Mouse (Mus musculus): ENCODE results near the gene Otor. TPM values are rescaled to one million over a fixed set of nuclear protein-coding genes. Genes with fewer than 3 reads are reported as not detected.

Gene Otor
- polyA plus RNA-seq, 1 experiment from 2014 or later = 1.1 TPM

DNA sequence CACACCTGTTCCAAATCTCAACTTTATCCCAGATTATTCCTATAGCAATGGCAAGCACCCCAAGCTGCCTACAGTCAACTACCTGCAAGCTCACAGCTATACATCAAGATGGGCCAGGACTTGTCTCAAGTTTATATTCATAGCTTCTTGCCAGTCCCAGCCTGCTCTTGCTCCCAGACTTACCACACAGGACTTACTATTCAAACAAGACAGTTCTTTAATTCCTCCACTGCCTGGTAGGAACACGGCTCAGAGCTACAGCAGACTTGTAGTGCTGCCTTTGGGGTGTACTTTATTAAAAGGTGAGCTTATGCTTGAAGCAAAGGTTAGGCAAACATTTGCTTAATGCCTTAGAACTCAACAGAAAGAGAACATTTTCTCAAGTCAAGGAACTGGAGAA, 18.9 kb downstream of the Otor start:
- ATAC-seq (replicated peaks; ENCODE audit: low FRiP score, low TSS enrichment, low read depth) (no peak), DNase-seq (ENCODE audit: low spot score) (no peak)
- 58% methylated on average over 1 of the region's 1 CpGs for WGBS
- H3K9ac ChIP-seq (ENCODE audit: low read length) = no peak overlapping the region
- H3K36me3 ChIP-seq (ENCODE audit: control insufficient read depth, insufficient read depth, low read length) = no peaks in the 10 kb centered on the region
- H3K4me2 ChIP-seq (ENCODE audit: low read length) = no peak overlapping the region
- no peak overlapping the region for H3K4me3 ChIP-seq (ENCODE audit: low read depth, low read length)
- no peak overlapping the region for H3K27ac ChIP-seq (ENCODE audit: low read depth)
- H3K9me3 ChIP-seq (ENCODE audit: control insufficient read depth, low read length) = no peaks in the 10 kb centered on the region
- no peaks in the 10 kb centered on the region for H3K4me1 ChIP-seq (replicated peaks; ENCODE audit: control insufficient read depth, insufficient read depth, low read length)
- no peaks in the 10 kb centered on the region for H3K27me3 ChIP-seq (replicated peaks; ENCODE audit: control insufficient read depth, insufficient read depth, low read length)

DNA sequence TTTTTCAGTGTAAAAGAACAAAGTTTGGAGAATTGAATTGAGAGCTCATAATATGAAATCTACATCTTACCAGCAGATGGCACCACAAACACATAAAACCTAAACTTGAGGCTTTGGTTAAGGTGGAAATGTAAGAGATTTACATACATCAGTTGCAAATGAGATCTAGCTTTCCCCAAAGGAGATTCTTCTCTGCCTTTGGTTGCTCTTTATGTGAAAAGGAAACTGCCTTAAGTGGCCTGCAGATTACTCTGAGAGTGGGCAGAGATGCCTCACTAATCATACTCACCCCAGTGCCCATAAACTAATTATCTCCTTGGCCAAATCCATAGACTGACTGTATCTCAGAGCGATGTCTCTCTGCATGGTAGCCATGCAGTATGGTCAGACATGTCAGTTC, 35.6 kb downstream of the Otor start:
- DNase-seq (ENCODE audit: low spot score) = no peak
- 86% methylated on average over 1 of the region's 1 CpGs for WGBS
- no peak overlapping the region for H3K9ac ChIP-seq (ENCODE audit: low read length)
- no peak overlapping the region for H3K4me3 ChIP-seq (ENCODE audit: low read depth, low read length)
- H3K9me3 ChIP-seq (ENCODE audit: control insufficient read depth, low read length) = no peaks in the 10 kb centered on the region
- no peak overlapping the region for H3K4me2 ChIP-seq (ENCODE audit: low read length)
- H3K4me1 ChIP-seq (replicated peaks; ENCODE audit: control insufficient read depth, insufficient read depth, low read length) = no peaks in the 10 kb centered on the region
- H3K27ac ChIP-seq (ENCODE audit: low read depth) = no peak overlapping the region
- ATAC-seq (replicated peaks; ENCODE audit: low FRiP score, low TSS enrichment, low read depth) = no peak
- H3K27me3 ChIP-seq (replicated peaks; ENCODE audit: control insufficient read depth, insufficient read depth, low read length) = no peaks in the 10 kb centered on the region
- H3K36me3 ChIP-seq (ENCODE audit: control insufficient read depth, insufficient read depth, low read length) = no peaks in the 10 kb centered on the region

DNA sequence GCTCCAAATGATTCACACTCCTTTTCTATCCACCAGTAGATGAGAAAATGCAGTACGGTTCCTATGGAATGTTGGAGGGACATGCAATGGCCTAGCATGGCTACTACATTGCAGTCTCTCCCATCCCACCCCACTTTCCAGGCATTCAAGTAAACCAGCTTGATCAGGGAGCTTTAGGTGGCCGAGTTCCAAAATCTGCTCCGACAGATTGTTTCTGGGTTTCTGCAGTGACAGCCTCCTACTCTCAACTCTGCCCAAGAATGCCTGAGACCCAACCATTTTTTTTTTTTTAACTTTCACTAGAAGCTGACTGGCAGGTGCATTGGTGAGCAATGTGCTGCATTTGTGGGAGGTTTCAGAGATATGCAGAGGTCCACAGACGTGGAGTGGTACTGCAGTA, 36.4 kb downstream of the Otor start:
- Histone ChIP-seq H3K4me2 (ENCODE audit: low read length) (no peak overlapping the region), H3K9me3 (ENCODE audit: control insufficient read depth, low read length) (no peaks in the 10 kb centered on the region), H3K4me1 (replicated peaks; ENCODE audit: control insufficient read depth, insufficient read depth, low read length) (no peaks in the 10 kb centered on the region), H3K27me3 (replicated peaks; ENCODE audit: control insufficient read depth, insufficient read depth, low read length) (no peaks in the 10 kb centered on the region), H3K4me3 (ENCODE audit: low read depth, low read length) (no peak overlapping the region), H3K27ac (ENCODE audit: low read depth) (no peak overlapping the region), H3K9ac (ENCODE audit: low read length) (no peak overlapping the region), H3K36me3 (ENCODE audit: control insufficient read depth, insufficient read depth, low read length) (no peaks in the 10 kb centered on the region)
- 77% methylated on average over 4 of the region's 4 CpGs for WGBS
- ATAC-seq (replicated peaks; ENCODE audit: low FRiP score, low TSS enrichment, low read depth) (no peak), DNase-seq (ENCODE audit: low spot score) (no peak)

GRCm38 (mm10) chr2:143117453-143117852, 39.2 kb downstream of the Otor start:
- ATAC-seq (replicated peaks; ENCODE audit: low FRiP score, low TSS enrichment, low read depth) (no peak), DNase-seq (ENCODE audit: low spot score) (no peak)
- Histone ChIP-seq H3K9ac (ENCODE audit: low read length) (no peak overlapping the region), H3K9me3 (ENCODE audit: control insufficient read depth, low read length) (no peaks in the 10 kb centered on the region), H3K4me2 (ENCODE audit: low read length) (no peak overlapping the region), H3K4me3 (ENCODE audit: low read depth, low read length) (no peak overlapping the region), H3K27me3 (replicated peaks; ENCODE audit: control insufficient read depth, insufficient read depth, low read length) (no peaks in the 10 kb centered on the region), H3K27ac (ENCODE audit: low read depth) (no peak overlapping the region), H3K4me1 (replicated peaks; ENCODE audit: control insufficient read depth, insufficient read depth, low read length) (no peaks in the 10 kb centered on the region), H3K36me3 (ENCODE audit: control insufficient read depth, insufficient read depth, low read length) (no peaks in the 10 kb centered on the region)
- WGBS = 69% methylated on average over 3 of the region's 3 CpGs

GRCm38 (mm10) chr2:143118221-143118620, 39.9 kb downstream of the Otor start:
- Histone ChIP-seq H3K4me1 (replicated peaks; ENCODE audit: control insufficient read depth, insufficient read depth, low read length) (no peaks in the 10 kb centered on the region), H3K4me2 (ENCODE audit: low read length) (no peak overlapping the region), H3K4me3 (ENCODE audit: low read depth, low read length) (no peak overlapping the region), H3K27me3 (replicated peaks; ENCODE audit: control insufficient read depth, insufficient read depth, low read length) (no peaks in the 10 kb centered on the region), H3K9ac (ENCODE audit: low read length) (no peak overlapping the region), H3K9me3 (ENCODE audit: control insufficient read depth, low read length) (no peaks in the 10 kb centered on the region), H3K36me3 (ENCODE audit: control insufficient read depth, insufficient read depth, low read length) (no peaks in the 10 kb centered on the region), H3K27ac (ENCODE audit: low read depth) (no peak overlapping the region)
- no peak for ATAC-seq (replicated peaks; ENCODE audit: low FRiP score, low TSS enrichment, low read depth)
- 78% methylated on average over 7 of the region's 7 CpGs for WGBS
- no peak for DNase-seq (ENCODE audit: low spot score)

DNA sequence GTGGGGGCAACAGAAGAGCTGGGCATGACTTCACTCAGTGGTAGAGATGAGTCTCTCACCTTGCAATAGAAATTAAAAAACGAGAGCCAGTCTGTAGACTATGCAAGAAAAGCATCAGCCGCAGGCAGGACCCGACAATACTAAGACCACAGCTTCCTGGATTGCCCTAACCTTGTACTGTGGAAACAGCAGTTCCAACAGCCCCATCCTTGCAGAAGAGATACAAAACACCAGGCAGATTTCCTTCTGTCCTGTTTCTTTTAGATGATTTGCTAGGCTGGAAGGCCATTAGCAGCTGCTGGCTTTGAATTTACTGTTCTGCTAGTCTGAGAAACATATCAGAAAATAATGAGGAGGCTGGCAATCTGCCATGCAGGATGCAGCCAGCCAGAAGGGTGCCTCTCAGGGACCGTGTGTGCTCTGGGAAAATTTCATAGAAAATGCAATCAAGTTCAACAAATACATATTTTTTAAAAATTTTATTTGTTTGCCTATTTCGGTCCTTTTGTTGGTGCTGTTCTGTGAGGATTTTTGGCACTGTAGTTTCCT, 52.9 kb downstream of the Otor start:
- WGBS = 69% methylated on average over 5 of the region's 5 CpGs
- H3K27ac ChIP-seq (ENCODE audit: low read depth) = no peak overlapping the region
- ATAC-seq (replicated peaks; ENCODE audit: low FRiP score, low TSS enrichment, low read depth) = no peak

More for the DNA sequence above, 52.9 kb downstream of the Otor start:
- DNase-seq (ENCODE audit: low spot score) = no peak
- Histone ChIP-seq H3K9ac (ENCODE audit: low read length) (no peak overlapping the region), H3K4me3 (ENCODE audit: low read depth, low read length) (no peak overlapping the region), H3K4me2 (ENCODE audit: low read length) (no peak overlapping the region), H3K27me3 (replicated peaks; ENCODE audit: control insufficient read depth, insufficient read depth, low read length) (no peaks in the 10 kb centered on the region), H3K36me3 (ENCODE audit: control insufficient read depth, insufficient read depth, low read length) (no peaks in the 10 kb centered on the region), H3K9me3 (ENCODE audit: control insufficient read depth, low read length) (no peaks in the 10 kb centered on the region), H3K4me1 (replicated peaks; ENCODE audit: control insufficient read depth, insufficient read depth, low read length) (no peaks in the 10 kb centered on the region)

Other genes with a start within 250 kb of the Otor start
- gene Kif16b, start 176.9 kb upstream of the Otor start, polyA plus RNA-seq (2014; fragmentation: Nextera tagmentation; extraction: Ambion mirVana) = 12.3 and 12.7 TPM in 2 replicates
- gene Snrpb2, start 15.4 kb upstream of the Otor start, polyA plus RNA-seq (2014; fragmentation: Nextera tagmentation; extraction: Ambion mirVana) = 81.7 and 85.7 TPM in 2 replicates